Mouse (Mus musculus): ENCODE results near the gene Col2a1.

Col2a1 gene

GRCm38 (mm10) chr15:98003822-98004739 is at the start of gene Col2a1:
Gene Col2a1, minus strand, starts transcription at chr15:98004695.
- DNase-seq (ENCODE audit: low spot score): no peak

- DNase-seq (ENCODE audit: low spot score): no peak
Observed at GRCm38 (mm10) chr15:98051685-98052084, 47.2 kb upstream of the Col2a1 start.

- no peak for DNase-seq (ENCODE audit: low spot score)
Observed at GRCm38 (mm10) chr15:98048918-98049700, 44.6 kb upstream of the Col2a1 start.

GRCm38 (mm10) chr15:98044387-98044786 is 39.9 kb upstream of the Col2a1 start:
- no peak for DNase-seq (ENCODE audit: low spot score)

- no peak for DNase-seq (ENCODE audit: low spot score)
Observed at GRCm38 (mm10) chr15:98043967-98044366, 39.5 kb upstream of the Col2a1 start.

GRCm38 (mm10) chr15:98042508-98042907 is 38.0 kb upstream of the Col2a1 start:
- no peak for DNase-seq (ENCODE audit: low spot score)

- DNase-seq (ENCODE audit: low spot score): no peak
Observed at GRCm38 (mm10) chr15:98039682-98040081, 35.2 kb upstream of the Col2a1 start.

GRCm38 (mm10) chr15:98036578-98036977 is 32.1 kb upstream of the Col2a1 start:
- DNase-seq (ENCODE audit: low spot score): no peak

- no peak for DNase-seq (ENCODE audit: low spot score)
Observed at GRCm38 (mm10) chr15:98035076-98035755, 30.7 kb upstream of the Col2a1 start.

GRCm38 (mm10) chr15:98033233-98033748 is 28.8 kb upstream of the Col2a1 start:
- DNase-seq (ENCODE audit: low spot score): no peak

GRCm38 (mm10) chr15:98029798-98030197 is 25.3 kb upstream of the Col2a1 start:
- DNase-seq (ENCODE audit: low spot score): no peak

GRCm38 (mm10) chr15:98026967-98027904 is 22.7 kb upstream of the Col2a1 start:
- no peak for DNase-seq (ENCODE audit: low spot score)

GRCm38 (mm10) chr15:98025611-98026010 is 21.1 kb upstream of the Col2a1 start:
- DNase-seq (ENCODE audit: low spot score): peak; percentile 23

GRCm38 (mm10) chr15:98023137-98023536 is 18.6 kb upstream of the Col2a1 start:
- DNase-seq (ENCODE audit: low spot score): peak; percentile 54

- peak; percentile 30 for DNase-seq (ENCODE audit: low spot score)
Observed at GRCm38 (mm10) chr15:98021886-98022285, 17.4 kb upstream of the Col2a1 start.

- DNase-seq (ENCODE audit: low spot score): no peak
Observed at GRCm38 (mm10) chr15:98019047-98019446, 14.6 kb upstream of the Col2a1 start.

- no peak for DNase-seq (ENCODE audit: low spot score)
Observed at GRCm38 (mm10) chr15:98017925-98018324, 13.4 kb upstream of the Col2a1 start.

- no peak for DNase-seq (ENCODE audit: low spot score)
Observed at GRCm38 (mm10) chr15:98012810-98013209, 8.3 kb upstream of the Col2a1 start.

- DNase-seq (ENCODE audit: low spot score): no peak
Observed at GRCm38 (mm10) chr15:98005181-98005580, 686 bp upstream of the Col2a1 start.

GRCm38 (mm10) chr15:98004740-98005159 is 255 bp upstream of the Col2a1 start:
- no peak for DNase-seq (ENCODE audit: low spot score)

Measured in adipocyte (in vitro differentiated cells).